Mouse (Mus musculus) CH12.LX (cell line): ENCODE measurements around the gene St6galnac1.

Source experiments
- CTCF ChIP-seq, 2 experiments: IDR thresholded peaks in 1 of 2; conservative IDR thresholded peaks in 1 of 2; 2 replicates each; pipeline ENCODE4 v1.5.1; 2011 to 2012; ENCODE audit warnings: low read depth in 2 of 2, low read length in 2 of 2, improper control_type of control experiment in 1 of 2, inconsistent platforms in 1 of 2, mild to moderate bottlenecking in 1 of 2, moderate library complexity in 1 of 2
- ELF1 ChIP-seq: IDR thresholded peaks from 2 replicates; pipeline ENCODE4 v1.6.1; 2014; ENCODE audit warnings: low read depth, mild to moderate bottlenecking, inconsistent platforms, low read length, improper control_type of control experiment
- EP300 ChIP-seq: IDR thresholded peaks from 2 replicates; pipeline ENCODE4 v1.6.1; 2011; ENCODE audit warnings: low read length, improper control_type of control experiment
- POLR2A ChIP-seq: IDR thresholded peaks from 2 replicates; pipeline ENCODE4 v1.6.1; 2011; ENCODE audit warnings: low read depth, mild to moderate bottlenecking, improper control_type of control experiment, low read length
- ZC3H11A ChIP-seq: IDR thresholded peaks from 2 replicates; pipeline ENCODE4 v1.6.1; 2012; ENCODE audit warnings: low read depth, mild to moderate bottlenecking, inconsistent platforms, low read length, improper control_type of control experiment

GRCm38 (mm10) chr11:116775407-116775806 is at the start of gene St6galnac1:
- TF ChIP-seq ZC3H11A (no peak), CTCF (conservative IDR thresholded peaks at IDR 0.05 in 1 of 2, IDR thresholded peaks at IDR 0.05 in 1 of 2; ENCODE audit: low read depth in 2 of 2, low read length in 2 of 2) (no peak), EP300 (no peak), ELF1 (no peak), POLR2A (no peak)
